Mouse (Mus musculus) brain, embryonic 14.5 days (tissue): ENCODE results near the gene Mnat1.

ENCODE experiments used
- CTCF ChIP-seq: fragments of 200-500 bp; IDR thresholded peaks from 2 replicates; pipeline ENCODE4 v1.5.1; 2012; ENCODE audit warnings: inconsistent platforms, mild to moderate bottlenecking, moderate library complexity, borderline replicate concordance; ENCODE audit not compliant: insufficient read depth, insufficient read length; ENCODE audit errors: extremely low read depth
- POLR2A ChIP-seq: fragments of 200-500 bp; IDR thresholded peaks from 2 replicates; pipeline ENCODE4 v1.6.1; 2012; ENCODE audit warnings: mild to moderate bottlenecking, inconsistent platforms, borderline replicate concordance; ENCODE audit not compliant: poor library complexity, insufficient read depth, insufficient read length, severe bottlenecking; ENCODE audit errors: extremely low read depth

DNA sequence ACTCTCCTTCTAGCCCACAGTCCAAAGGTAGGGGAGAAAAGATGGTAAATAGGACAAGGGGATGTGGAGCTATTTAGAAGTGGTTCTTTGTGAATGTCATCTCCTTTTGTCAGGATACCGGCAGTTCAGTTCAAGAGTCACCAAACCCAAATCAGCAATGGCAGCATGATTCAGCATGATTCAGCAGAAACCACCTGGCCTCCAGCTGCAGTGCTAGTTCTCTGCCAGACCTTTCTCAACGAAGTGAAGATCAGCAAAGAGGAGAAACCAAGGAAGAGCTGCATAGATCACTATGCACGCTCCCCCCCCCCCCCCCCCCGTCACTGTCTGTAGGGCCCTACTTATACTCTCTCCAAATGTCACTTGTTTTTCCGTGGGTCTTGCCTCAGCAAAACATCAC is 34.6 kb upstream of the Mnat1 start:
- TF ChIP-seq CTCF, result no peak
- TF ChIP-seq POLR2A, result no peak
